Mouse (Mus musculus) G1E (cell line): Measurements from ENCODE around the gene Chst11.

ENCODE experiments used
- CTCF ChIP-seq: IDR thresholded peaks from 2 replicates; pipeline ENCODE4 v1.5.1; 2012; ENCODE audit warnings: low read depth, low read length, inconsistent platforms, mixed read lengths
- GATA2 ChIP-seq: IDR thresholded peaks from 2 replicates; pipeline ENCODE4 v1.6.1; 2012; ENCODE audit warnings: low read depth, low read length, inconsistent platforms, borderline replicate concordance
- TAL1 ChIP-seq: conservative IDR thresholded peaks from 2 replicates; pipeline ENCODE4 v1.6.1; 2012; ENCODE audit warnings: low read depth, low read length, inconsistent platforms, mixed read lengths

DNA sequence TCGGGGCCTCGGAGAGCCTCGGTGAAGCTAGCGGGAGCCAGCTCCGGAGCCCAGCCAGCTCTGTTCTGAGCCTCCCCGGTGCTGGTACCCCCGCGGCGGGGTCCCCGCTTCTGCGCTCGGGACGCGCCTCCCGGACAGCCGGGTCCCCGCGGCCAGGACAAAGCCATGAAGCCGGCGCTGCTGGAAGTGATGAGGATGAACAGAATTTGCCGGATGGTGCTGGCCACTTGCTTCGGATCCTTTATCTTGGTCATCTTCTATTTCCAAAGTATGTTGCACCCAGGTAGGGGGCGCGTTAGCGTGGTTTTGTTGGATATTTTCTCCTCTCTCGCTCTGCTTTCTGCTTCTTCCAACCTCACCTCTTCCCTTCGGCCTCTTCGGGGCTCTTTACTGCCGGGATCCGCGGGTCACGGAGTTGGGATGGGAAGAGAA is 418 bp downstream of the Chst11 start:
- TF ChIP-seq CTCF (no peak), TAL1 (no peak), GATA2 (no peak)
